Mouse (Mus musculus) thymus, adult 2 months (tissue): ENCODE measurements at regions not wholly inside any gene's neighbourhood (a gene's known extent, or its start where the extent isn't known, plus 50 kb on each side); places are given as distances from the start of the nearest gene placed in this dataset.

Experiments
- CTCF ChIP-seq: fragments of 200-500 bp; IDR thresholded peaks from 2 replicates; pipeline ENCODE4 v1.5.1; 2012; ENCODE audit warnings: mild to moderate bottlenecking, control low read depth, low read length, moderate library complexity, borderline replicate concordance; ENCODE audit not compliant: control insufficient read depth, poor library complexity, insufficient read depth; ENCODE audit errors: extremely low read depth
- POLR2A ChIP-seq: fragments of 200-500 bp; IDR thresholded peaks from 2 replicates; pipeline ENCODE4 v1.6.1; 2012; ENCODE audit warnings: mild to moderate bottlenecking, low read length, control low read depth, moderate library complexity; ENCODE audit not compliant: control insufficient read depth, poor library complexity, insufficient read depth; ENCODE audit errors: extremely low read depth

GRCm38 (mm10) chr6:58756309-58757015 lies 74.8 kb upstream of the Herc3 start:
- TF ChIP-seq CTCF (no peak), POLR2A (no peak)
